Mouse (Mus musculus): ENCODE measurements around the gene Ece1.

- TF ChIP-seq POLR2A (IDR thresholded peaks at IDR 0.05; ENCODE audit: low read depth, low read length) (no peak), CTCF (IDR thresholded peaks at IDR 0.05; ENCODE audit: borderline replicate concordance, insufficient read depth, low read length) (no peak)
These were observed 122.2 kb downstream of the Ece1 start for GRCm38 (mm10) chr4:137984212-137984611.

Measured in embryonic fibroblast, embryonic 13.5 days (primary cell).